In the genomic region with DNA sequence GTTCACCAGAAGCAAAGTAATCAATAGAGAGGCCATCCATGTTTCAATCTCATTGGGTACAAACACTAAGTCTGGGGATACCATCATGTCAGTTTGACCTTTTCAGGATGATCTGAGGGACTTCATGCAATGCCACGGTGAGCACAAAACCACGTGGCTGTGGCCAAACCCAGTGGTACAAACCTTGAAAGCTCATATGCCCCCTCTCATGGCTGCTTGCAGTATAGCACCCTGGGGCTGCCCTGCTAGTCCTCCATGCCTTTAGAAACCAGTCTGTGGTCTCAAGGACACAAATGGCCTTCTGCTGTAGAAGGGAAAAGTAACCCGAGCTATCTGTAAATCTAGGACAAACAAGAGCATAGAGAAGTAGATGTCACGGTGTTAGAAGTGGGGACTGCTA, we compare ENCODE assay signal across 8 mouse cellular contexts.
DNase-seq lines count a peak whose midpoint lies in the region; ATAC-seq lines count a peak whose summit lies in the region.

No protein-coding gene starts in this region.

- WGBS in neural tube, embryonic 15.5 days, result 49% methylated on average over 4 of the region's 4 CpGs
- WGBS in liver, embryonic 13.5 days (ENCODE audit: insufficient replicate concordance), result 21% methylated on average over 4 of the region's 4 CpGs

- H3K9me3 ChIP-seq in neural tube, embryonic 15.5 days (replicated peaks), result no peaks in the 10 kb centered on the region
- H3K9me3 ChIP-seq in liver, embryonic 13.5 days (replicated peaks), result no peaks in the 10 kb centered on the region

- peak; percentile 62; the same call in 1 of the 2 replicates for ATAC-seq in frontal cortex, adult (ENCODE audit: low TSS enrichment)
- no peak for ATAC-seq in neural tube, embryonic 15.5 days (ENCODE audit: low FRiP score)
- ATAC-seq in liver, embryonic 13.5 days (ENCODE audit: low read depth), result no peak; the same call in 1 of the 2 replicates

- no peaks in the 10 kb centered on the region for H3K27me3 ChIP-seq in neural tube, embryonic 15.5 days (replicated peaks)
- no peaks in the 10 kb centered on the region for H3K27me3 ChIP-seq in liver, embryonic 13.5 days

- DNase-seq in frontal cortex, postnatal 25 days (ENCODE audit: low spot score in 2 of 2), result no peak
- DNase-seq in neural tube, embryonic 10.5 days (ENCODE audit: extremely low spot score, low spot score), result peak; percentile 24
- peak; percentile 14 for DNase-seq in c-Kit-positive CD71-negative TER-119-negative erythroid progenitor cells, embryonic 14.5 days (ENCODE audit: low read depth)
- peak; percentile 46 for DNase-seq in liver, embryonic 13.5 days
- DNase-seq in heart, adult 8-10 months (ENCODE audit: low spot score), result no peak
- DNase-seq in left cerebral cortex, postnatal 36 days (ENCODE audit: low spot score in 2 of 2), result no peak

- no peak overlapping the region for H3K4me3 ChIP-seq in neural tube, embryonic 15.5 days (replicated peaks)
- H3K4me3 ChIP-seq in liver, embryonic 13.5 days (replicated peaks), result no peak overlapping the region

- H3K4me1 ChIP-seq in neural tube, embryonic 15.5 days, result no peaks in the 10 kb centered on the region
- peaks cover 2% of the 10 kb centered on the region; the same call in 1 of the 2 replicates for H3K4me1 ChIP-seq in liver, embryonic 13.5 days (replicated peaks)

- H3K27ac ChIP-seq in neural tube, embryonic 15.5 days (replicated peaks), result no peak overlapping the region
- H3K27ac ChIP-seq in liver, embryonic 13.5 days, result no peak overlapping the region

- H3K9ac ChIP-seq in neural tube, embryonic 15.5 days (replicated peaks), result no peak overlapping the region
- H3K9ac ChIP-seq in liver, embryonic 13.5 days, result no peak overlapping the region

- intact Hi-C loops in left cerebral cortex, postnatal 36 days (cut with DNase I), result no loop called here

- H3K36me3 ChIP-seq in neural tube, embryonic 15.5 days, result peaks cover 30% of the 10 kb centered on the region
- H3K36me3 ChIP-seq in liver, embryonic 13.5 days, result no peaks in the 10 kb centered on the region

- H3K4me2 ChIP-seq in neural tube, embryonic 15.5 days, result no peak overlapping the region
- H3K4me2 ChIP-seq in liver, embryonic 13.5 days, result no peak overlapping the region

Comparison
In these comparisons a context has a peak if more than half of its experiments do, and no peak if none do; other contexts are left out.
1. DNase-seq: peak in neural tube, embryonic 10.5 days (single experiment), c-Kit-positive CD71-negative TER-119-negative erythroid progenitor cells, embryonic 14.5 days (single experiment) and liver, embryonic 13.5 days (single experiment); none in frontal cortex, postnatal 25 days (0 of 2), heart, adult 8-10 months (single experiment) and left cerebral cortex, postnatal 36 days (0 of 2).